Mouse (Mus musculus) left cerebral cortex, postnatal 14 days (tissue): ENCODE data around the gene Eqtn. TPM values are rescaled to one million over a fixed set of nuclear protein-coding genes. Genes with fewer than 3 reads are reported as not detected.

Source experiments
- DNase-seq, 2 experiments: peaks; one replicate each; pipeline ENCODE4 v3.0.0; 2021 to 2022; ENCODE audit warnings: low spot score in 2 of 2, mixed read lengths in 1 of 2
- intact Hi-C: fragments of 180-260 bp; cut with DNase I; formaldehyde crosslinking; loops from one replicate; pipeline ENCODE4 v1.15.1; 2025
- long read RNA-seq, 2 experiments: library from polyadenylated mRNA; stranded (forward); transcript quantifications; one replicate each; pipeline ENCODE4 v2.0.0; 2021
- total RNA-seq, 2 experiments: library from RNA; stranded (reverse); gene quantifications; 2 replicates each; pipeline ENCODE4 v1.2.3; 2021

Gene Eqtn
- total RNA-seq, result under 1 TPM; 0.42 to 0.97 TPM
- long read RNA-seq, experiment 1, result 0 reads
- long read RNA-seq, experiment 2, result 0 reads

DNA sequence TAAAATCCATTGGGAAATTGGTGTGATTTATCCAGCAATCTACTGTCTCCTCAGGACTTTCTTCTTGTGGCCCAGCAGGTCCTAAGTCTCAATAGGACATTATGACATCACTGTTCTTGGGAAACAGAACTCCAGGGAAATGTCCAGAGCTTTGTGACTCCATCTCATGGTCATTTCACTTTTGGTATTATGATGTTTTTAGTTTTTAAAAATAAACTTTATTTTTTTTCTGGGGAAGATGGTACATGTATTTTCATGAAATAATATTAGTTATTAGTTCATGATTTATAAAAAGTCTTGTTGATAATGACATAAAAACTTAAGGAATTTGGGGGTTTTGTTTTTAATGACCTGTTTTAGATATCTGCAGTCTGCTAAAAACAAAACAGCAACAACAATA lies at the start of gene Eqtn:
Gene Eqtn (minus strand): TSS at position 101 of the 400 bp plus-strand sequence.
- DNase-seq, result no peak
- intact Hi-C loops, result no loop called here

DNA sequence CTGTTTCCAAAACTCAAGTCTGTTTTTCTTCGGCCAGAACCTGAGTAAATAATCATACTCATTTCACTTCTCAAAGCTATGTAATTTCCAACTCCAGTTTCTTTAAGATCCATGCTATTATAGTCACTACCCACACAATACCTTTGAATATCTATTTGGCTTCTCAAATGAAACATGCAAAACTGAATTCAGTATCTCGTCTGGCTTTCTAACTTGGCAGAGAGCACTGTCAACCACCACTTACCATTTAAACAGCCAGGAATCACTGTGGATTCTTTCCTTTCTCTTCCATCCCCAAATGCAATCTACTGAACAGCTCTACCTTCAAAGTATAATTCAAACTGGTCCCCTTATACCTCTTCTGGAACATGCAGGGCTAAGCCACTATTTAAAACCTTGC lies 44.7 kb upstream of the Eqtn start:
- intact Hi-C loops, result no loop called here
- DNase-seq, result no peak

DNA sequence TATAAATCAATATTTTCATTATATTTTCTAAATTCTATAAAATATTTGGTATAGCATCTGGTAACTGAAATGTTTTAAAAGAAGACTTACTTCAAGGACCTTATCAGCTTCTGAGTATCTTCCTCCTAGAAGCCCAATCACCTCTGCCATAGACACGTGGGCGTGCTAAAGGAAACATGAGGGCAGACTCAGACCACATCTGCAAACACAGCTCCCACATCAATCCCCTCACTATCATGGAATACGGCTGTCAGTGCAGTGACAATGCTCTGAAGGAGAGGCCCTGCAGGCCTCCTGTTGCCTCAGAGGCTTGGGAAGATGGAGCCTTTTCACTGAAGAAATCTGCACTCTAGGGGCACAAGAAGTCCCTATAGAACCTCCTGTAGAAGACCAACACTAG lies 24.1 kb upstream of the Eqtn start:
- intact Hi-C loops, result no loop called here
- DNase-seq, result no peak

DNA sequence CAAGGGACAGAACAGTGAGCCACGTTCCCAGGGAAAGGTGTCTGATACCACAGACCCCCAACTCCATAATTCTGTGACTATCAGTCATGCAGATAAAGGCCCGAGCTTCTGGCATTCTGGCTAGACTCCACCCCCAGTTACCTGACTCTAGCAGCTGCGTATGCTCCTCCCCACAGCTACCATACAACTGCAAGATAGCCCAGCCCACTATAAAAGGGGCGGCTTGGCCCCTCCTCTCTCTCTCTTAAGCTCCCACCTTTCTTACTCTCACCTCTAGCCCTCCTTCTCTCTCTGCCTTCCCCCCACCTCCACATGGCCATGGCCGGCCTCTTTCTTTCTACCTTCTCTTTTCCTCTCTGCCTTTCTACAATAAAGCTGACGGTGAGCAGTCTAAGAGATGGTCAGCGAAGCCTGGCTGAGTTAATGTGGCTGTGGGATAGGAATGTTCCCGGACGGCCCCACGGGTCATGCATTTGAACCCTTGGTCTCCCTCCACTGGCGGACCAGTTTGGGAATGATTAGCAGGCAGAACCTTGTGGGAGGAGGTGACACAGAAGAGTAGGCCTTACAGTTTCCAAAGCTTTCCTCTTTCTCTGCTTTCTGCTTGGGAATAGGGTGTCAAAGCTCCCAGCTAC lies 12.7 kb upstream of the Eqtn start:
- no peak for DNase-seq
- intact Hi-C loops, result no loop called here

DNA sequence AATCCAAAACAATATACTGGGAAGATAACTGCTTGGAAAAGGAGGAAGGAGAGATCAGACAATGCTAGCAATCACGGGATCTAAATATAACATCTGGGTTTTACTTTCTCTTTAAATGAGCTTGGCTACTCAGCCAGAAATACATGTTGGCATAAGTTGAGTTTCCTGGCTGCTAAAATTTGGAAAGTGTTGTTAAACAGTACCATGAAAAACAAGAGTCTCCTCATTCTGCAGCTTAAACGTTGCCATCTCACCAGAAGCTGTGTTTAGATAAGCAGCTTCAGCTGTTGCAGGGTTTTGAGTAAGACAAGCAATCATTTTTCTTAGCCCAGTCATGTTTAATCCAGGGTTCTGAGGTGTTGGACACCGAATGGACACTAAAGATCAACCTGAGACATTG lies 26.9 kb downstream of the Eqtn start:
- intact Hi-C loops, result loop anchor here (5.0 kb wide), 1 partner anchor 234 kb away; no protein-coding TSS in a partner anchor

DNA sequence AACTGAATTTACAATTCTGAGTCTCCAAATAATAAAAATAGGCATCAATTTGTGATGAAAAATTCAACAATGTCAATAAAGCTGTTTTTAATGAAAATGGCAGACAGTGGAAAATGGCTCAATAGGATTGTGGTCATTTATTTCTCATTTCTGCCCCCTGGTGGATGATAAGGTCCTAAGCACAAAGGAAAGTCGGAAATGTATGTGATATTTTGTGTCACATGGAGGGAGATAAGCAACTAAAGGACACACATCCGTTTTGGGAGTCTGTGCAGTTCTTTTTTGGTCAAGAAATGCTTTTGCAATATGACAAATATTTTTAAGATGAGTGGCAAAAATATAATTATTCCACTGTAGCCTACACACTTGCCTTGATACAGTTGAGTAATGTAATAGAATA lies 27.9 kb downstream of the Eqtn start:
- peak in 1 of 2 experiments; percentile 31 for DNase-seq
- intact Hi-C loops, result loop anchor here (5.0 kb wide), 1 partner anchor 233 kb away; no protein-coding TSS in a partner anchor

More for the DNA sequence above, 26.9 kb downstream of the Eqtn start:
- DNase-seq, result peak in 1 of 2 experiments; percentile 4

Other genes starting within 250 kb of the Eqtn start
- gene Tek, start 189.6 kb downstream of the Eqtn start, total RNA-seq, result 10 to 100 TPM; 11.2 to 11.3 TPM
- gene Mysm1, start 50.3 kb upstream of the Eqtn start, total RNA-seq, result 10 to 100 TPM; 25.7 to 28.4 TPM
- 10 to 100 TPM; 47.1 to 48.6 TPM for gene Jun, start 123.4 kb upstream of the Eqtn start, total RNA-seq